Mouse (Mus musculus): ENCODE data around the gene Spata45. TPM values are rescaled to one million over a fixed set of nuclear protein-coding genes. Genes with fewer than 3 reads are reported as not detected.

Gene Spata45
- total and polyA plus RNA-seq, 2 experiments from 2014 or later: not detected

- TF ChIP-seq CTCF (IDR thresholded peaks at IDR 0.05; ENCODE audit: low read depth) (peak; percentile 56), EP300 (IDR thresholded peaks at IDR 0.05; ENCODE audit: low read depth) (no peak)
- Histone ChIP-seq H3K27me3 (ENCODE audit: control insufficient read depth, insufficient read depth, low read length) (no peaks in the 10 kb centered on the region), H3K4me1 (ENCODE audit: control insufficient read depth, insufficient read depth) (no peaks in the 10 kb centered on the region), H3K4me3 (ENCODE audit: low read depth, low read length) (no peak overlapping the region), H3K27ac (ENCODE audit: low read depth) (no peak overlapping the region), H3K9me3 (replicated peaks; ENCODE audit: control insufficient read depth, low read length) (no peaks in the 10 kb centered on the region), H3K36me3 (replicated peaks; ENCODE audit: control insufficient read depth, insufficient read depth, low read length) (peaks cover 22% of the 10 kb centered on the region), H3K9ac (replicated peaks; ENCODE audit: low read depth, low read length) (no peak overlapping the region), H3K4me2 (ENCODE audit: low read depth, low read length) (no peak overlapping the region)
- WGBS: 79% methylated on average over 5 of the region's 5 CpGs
- no peak for DNase-seq (ENCODE audit: low spot score)
- ATAC-seq (ENCODE audit: insufficient read depth, low read depth): no peak
Observed at GRCm38 (mm10) chr1:191084951-191085559, 48.6 kb downstream of the Spata45 start.

DNA sequence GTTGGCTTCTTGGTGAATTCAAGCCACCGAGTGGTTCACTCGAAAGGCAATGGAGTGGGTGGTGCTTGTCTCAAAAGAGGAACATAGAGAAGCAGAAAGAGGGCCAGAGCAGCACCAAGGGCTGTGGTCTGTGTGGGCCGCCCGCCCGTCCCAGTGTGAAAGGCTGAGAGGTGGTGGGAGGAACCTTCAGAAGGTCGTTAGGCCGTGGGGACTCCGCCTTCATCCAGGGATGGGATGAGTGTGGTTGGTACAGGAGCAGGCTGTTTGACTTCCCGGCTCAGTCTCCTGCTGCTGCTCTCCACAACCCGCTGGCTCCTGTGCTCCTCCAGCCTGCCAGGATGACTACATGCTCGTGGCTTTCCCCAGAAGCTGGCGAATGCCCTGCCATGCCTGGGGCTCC is 49.2 kb downstream of the Spata45 start:
- no peak for ATAC-seq (ENCODE audit: insufficient read depth, low read depth)
- no peak overlapping the region for H3K9ac ChIP-seq (replicated peaks; ENCODE audit: low read depth, low read length)

GRCm38 (mm10) chr1:191086304-191086878 is 50.0 kb downstream of the Spata45 start:
- no peak overlapping the region for H3K9ac ChIP-seq (replicated peaks; ENCODE audit: low read depth, low read length)
- WGBS: 80% methylated on average over 7 of the region's 7 CpGs
- TF ChIP-seq CTCF (IDR thresholded peaks at IDR 0.05; ENCODE audit: low read depth) (no peak), EP300 (IDR thresholded peaks at IDR 0.05; ENCODE audit: low read depth) (no peak)
- peaks cover 12% of the 10 kb centered on the region for H3K36me3 ChIP-seq (replicated peaks; ENCODE audit: control insufficient read depth, insufficient read depth, low read length)
- no peak overlapping the region for H3K4me3 ChIP-seq (ENCODE audit: low read depth, low read length)
- no peaks in the 10 kb centered on the region for H3K9me3 ChIP-seq (replicated peaks; ENCODE audit: control insufficient read depth, low read length)
- H3K4me1 ChIP-seq (ENCODE audit: control insufficient read depth, insufficient read depth): no peaks in the 10 kb centered on the region
- no peak overlapping the region for H3K4me2 ChIP-seq (ENCODE audit: low read depth, low read length)
- no peak for DNase-seq (ENCODE audit: low spot score)
- H3K27me3 ChIP-seq (ENCODE audit: control insufficient read depth, insufficient read depth, low read length): no peaks in the 10 kb centered on the region
- ATAC-seq (ENCODE audit: insufficient read depth, low read depth): no peak
- H3K27ac ChIP-seq (ENCODE audit: low read depth): no peak overlapping the region

More for the DNA sequence above, 49.2 kb downstream of the Spata45 start:
- WGBS: 76% methylated on average over 12 of the region's 12 CpGs
- peaks cover 16% of the 10 kb centered on the region for H3K36me3 ChIP-seq (replicated peaks; ENCODE audit: control insufficient read depth, insufficient read depth, low read length)
- no peak for DNase-seq (ENCODE audit: low spot score)
- H3K4me2 ChIP-seq (ENCODE audit: low read depth, low read length): no peak overlapping the region
- no peak overlapping the region for H3K4me3 ChIP-seq (ENCODE audit: low read depth, low read length)
- no peaks in the 10 kb centered on the region for H3K9me3 ChIP-seq (replicated peaks; ENCODE audit: control insufficient read depth, low read length)
- no peaks in the 10 kb centered on the region for H3K27me3 ChIP-seq (ENCODE audit: control insufficient read depth, insufficient read depth, low read length)
- no peak overlapping the region for H3K27ac ChIP-seq (ENCODE audit: low read depth)
- no peak for TF ChIP-seq CTCF (IDR thresholded peaks at IDR 0.05; ENCODE audit: low read depth)
- TF ChIP-seq EP300 (IDR thresholded peaks at IDR 0.05; ENCODE audit: low read depth): no peak
- H3K4me1 ChIP-seq (ENCODE audit: control insufficient read depth, insufficient read depth): no peaks in the 10 kb centered on the region

DNA sequence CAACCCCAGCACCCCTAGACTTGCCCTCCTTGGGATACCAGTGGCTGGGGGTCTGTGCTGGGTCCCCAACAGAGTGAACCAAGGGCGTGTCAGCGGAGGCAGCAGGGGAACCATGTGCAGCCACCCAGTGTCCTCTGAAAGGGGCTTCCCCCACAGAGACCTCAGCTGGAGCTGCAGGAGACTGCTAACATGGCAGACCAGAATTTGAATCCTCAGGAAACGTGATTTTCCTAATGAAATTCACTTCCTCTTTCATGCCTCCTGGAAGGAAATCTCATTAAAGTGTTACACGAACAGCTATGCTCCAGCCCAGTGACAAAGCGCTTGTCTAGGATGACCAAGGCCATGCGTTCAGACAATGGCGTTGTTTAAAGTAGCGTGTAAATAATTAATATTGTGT is 50.5 kb downstream of the Spata45 start:
- no peak for TF ChIP-seq CTCF (IDR thresholded peaks at IDR 0.05; ENCODE audit: low read depth)
- no peak for TF ChIP-seq EP300 (IDR thresholded peaks at IDR 0.05; ENCODE audit: low read depth)
- DNase-seq (ENCODE audit: low spot score) (no peak), ATAC-seq (ENCODE audit: insufficient read depth, low read depth) (no peak)
- Histone ChIP-seq H3K27me3 (ENCODE audit: control insufficient read depth, insufficient read depth, low read length) (no peaks in the 10 kb centered on the region), H3K4me3 (ENCODE audit: low read depth, low read length) (no peak overlapping the region), H3K4me1 (ENCODE audit: control insufficient read depth, insufficient read depth) (no peaks in the 10 kb centered on the region), H3K9me3 (replicated peaks; ENCODE audit: control insufficient read depth, low read length) (no peaks in the 10 kb centered on the region), H3K4me2 (ENCODE audit: low read depth, low read length) (no peak overlapping the region), H3K36me3 (replicated peaks; ENCODE audit: control insufficient read depth, insufficient read depth, low read length) (peaks cover 6% of the 10 kb centered on the region), H3K27ac (ENCODE audit: low read depth) (no peak overlapping the region), H3K9ac (replicated peaks; ENCODE audit: low read depth, low read length) (no peak overlapping the region)
- 73% methylated on average over 8 of the region's 8 CpGs for WGBS

DNA sequence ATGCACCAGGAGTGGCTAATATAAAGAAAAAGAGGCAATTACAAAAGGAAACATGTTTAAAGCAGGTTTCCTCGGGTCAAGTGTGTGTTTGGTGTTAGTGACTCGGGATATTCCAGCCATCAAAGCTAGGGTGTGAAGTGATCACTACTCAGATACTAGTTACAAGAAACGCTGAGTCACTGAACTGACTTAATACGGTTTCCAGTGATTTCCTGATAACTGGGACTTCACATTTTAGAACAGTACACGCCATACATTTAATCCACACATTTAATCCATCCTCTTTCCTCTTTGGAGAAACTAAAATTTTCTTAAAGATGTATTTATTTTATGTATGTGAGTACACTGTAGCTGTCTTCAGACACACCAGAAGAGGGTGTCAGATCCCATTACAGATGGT is 51.5 kb downstream of the Spata45 start:
- WGBS: 79% methylated on average over 5 of the region's 5 CpGs
- Histone ChIP-seq H3K9ac (replicated peaks; ENCODE audit: low read depth, low read length) (no peak overlapping the region), H3K27ac (ENCODE audit: low read depth) (no peak overlapping the region)

DNA sequence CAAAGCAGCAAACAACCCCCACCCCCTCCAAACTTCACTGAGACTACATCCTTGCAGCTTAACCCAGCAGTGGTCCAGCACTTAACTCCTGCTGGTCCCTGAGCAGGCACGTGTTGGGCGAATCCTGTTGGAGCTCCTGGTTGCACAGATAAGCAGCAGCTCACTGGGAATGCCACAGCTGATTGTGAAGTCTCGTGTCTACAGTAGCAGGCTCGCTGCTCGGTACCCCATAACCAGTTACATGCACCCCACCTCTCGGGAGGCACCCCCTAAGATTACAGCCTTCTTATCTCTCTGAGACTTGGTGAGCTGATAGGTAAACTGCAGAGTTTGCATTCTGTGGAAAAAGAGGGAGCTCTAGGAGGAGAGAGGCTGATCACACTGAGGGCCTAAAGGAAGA is 52.9 kb downstream of the Spata45 start:
- 26% methylated on average over 6 of the region's 6 CpGs for WGBS

More for the DNA sequence above, 51.5 kb downstream of the Spata45 start:
- Histone ChIP-seq H3K36me3 (replicated peaks; ENCODE audit: control insufficient read depth, insufficient read depth, low read length) (no peaks in the 10 kb centered on the region), H3K4me1 (ENCODE audit: control insufficient read depth, insufficient read depth) (no peaks in the 10 kb centered on the region), H3K9me3 (replicated peaks; ENCODE audit: control insufficient read depth, low read length) (no peaks in the 10 kb centered on the region), H3K4me2 (ENCODE audit: low read depth, low read length) (no peak overlapping the region), H3K27me3 (ENCODE audit: control insufficient read depth, insufficient read depth, low read length) (no peaks in the 10 kb centered on the region), H3K4me3 (ENCODE audit: low read depth, low read length) (no peak overlapping the region)
- ATAC-seq (ENCODE audit: insufficient read depth, low read depth) (no peak), DNase-seq (ENCODE audit: low spot score) (no peak)
- no peak for TF ChIP-seq CTCF (IDR thresholded peaks at IDR 0.05; ENCODE audit: low read depth)
- no peak for TF ChIP-seq EP300 (IDR thresholded peaks at IDR 0.05; ENCODE audit: low read depth)

More for the DNA sequence above, 52.9 kb downstream of the Spata45 start:
- no peaks in the 10 kb centered on the region for H3K36me3 ChIP-seq (replicated peaks; ENCODE audit: control insufficient read depth, insufficient read depth, low read length)
- no peak overlapping the region for H3K4me3 ChIP-seq (ENCODE audit: low read depth, low read length)
- no peak for DNase-seq (ENCODE audit: low spot score)
- H3K9me3 ChIP-seq (replicated peaks; ENCODE audit: control insufficient read depth, low read length): no peaks in the 10 kb centered on the region
- TF ChIP-seq EP300 (IDR thresholded peaks at IDR 0.05; ENCODE audit: low read depth): no peak
- TF ChIP-seq CTCF (IDR thresholded peaks at IDR 0.05; ENCODE audit: low read depth): no peak
- H3K4me1 ChIP-seq (ENCODE audit: control insufficient read depth, insufficient read depth): no peaks in the 10 kb centered on the region
- H3K27ac ChIP-seq (ENCODE audit: low read depth): no peak overlapping the region
- H3K27me3 ChIP-seq (ENCODE audit: control insufficient read depth, insufficient read depth, low read length): no peaks in the 10 kb centered on the region
- no peak overlapping the region for H3K4me2 ChIP-seq (ENCODE audit: low read depth, low read length)
- no peak for ATAC-seq (ENCODE audit: insufficient read depth, low read depth)
- H3K9ac ChIP-seq (replicated peaks; ENCODE audit: low read depth, low read length): no peak overlapping the region

Data from heart, postnatal 0 days (tissue).